ENCODE assay signal across 10 mouse cellular contexts in the genomic region with DNA sequence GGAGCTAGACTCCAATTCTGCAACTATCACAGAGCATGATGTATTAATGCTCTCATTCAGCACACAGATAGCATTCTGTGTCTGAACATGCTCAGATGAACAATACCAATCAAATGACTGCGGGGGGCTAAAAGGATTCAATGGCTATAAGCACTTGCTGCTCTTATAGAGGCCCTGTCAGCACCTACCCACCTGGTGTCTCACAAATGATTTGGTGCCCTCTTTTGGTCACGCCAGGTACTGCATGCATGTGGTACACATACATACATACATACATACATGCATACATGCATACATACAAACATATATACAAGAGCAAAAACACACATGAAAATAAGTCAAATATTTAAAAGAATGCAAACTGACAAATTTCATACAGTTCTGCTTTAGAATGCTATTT.
DNase-seq lines count a peak whose midpoint lies in the region; ATAC-seq and TF ChIP-seq lines count a peak whose summit lies in the region.
"Had no signal": no experiment of that assay in that cellular context is flagged by ENCODE, and none has a peak within 500 bp of the region (broad histone marks: within the 10 kb centered on the region; RNA-seq: fewer than 3 reads in every experiment).

No protein-coding gene starts in this region.

- H3K9me3 ChIP-seq in kidney, postnatal 0 days (replicated peaks; ENCODE audit: low read length), result 0 out of 2 replicates have a peak, but pooled peaks cover 5% of the 10 kb centered on the region
- H3K9me3 ChIP-seq in kidney, embryonic 16.5 days (ENCODE audit: low read length), result peaks cover 9% of the 10 kb centered on the region
- H3K9me3 ChIP-seq in ES-Bruce4 (replicated peaks; ENCODE audit: control insufficient read depth, insufficient read depth, low read length, poor library complexity, severe bottlenecking), result peaks cover 4% of the 10 kb centered on the region
- H3K9me3 ChIP-seq in hindbrain, embryonic 14.5 days (ENCODE audit: control insufficient read depth, low read length), result peaks cover 4% of the 10 kb centered on the region
- H3K9me3 ChIP-seq: embryonic facial prominence, embryonic 15.5 days; lung, embryonic 15.5 days had no signal

- no peak overlapping the region for H3K27ac ChIP-seq in kidney, postnatal 0 days
- no peak overlapping the region for H3K27ac ChIP-seq in kidney, embryonic 16.5 days (ENCODE audit: low read length)
- H3K27ac ChIP-seq in ES-Bruce4 (ENCODE audit: insufficient read depth, low read length), result no peak overlapping the region
- H3K27ac ChIP-seq in hindbrain, embryonic 14.5 days, result no peak overlapping the region
- H3K27ac ChIP-seq: embryonic facial prominence, embryonic 15.5 days; lung, embryonic 15.5 days had no signal

- TF ChIP-seq EP300 in ES-Bruce4 (IDR thresholded peaks at IDR 0.05; ENCODE audit: insufficient read depth, low read depth, low read length), result no peak

- no peaks in the 10 kb centered on the region for H3K27me3 ChIP-seq in kidney, postnatal 0 days (ENCODE audit: insufficient read depth, low read length)
- no peaks in the 10 kb centered on the region for H3K27me3 ChIP-seq in kidney, embryonic 16.5 days (ENCODE audit: insufficient read depth, low read length)
- H3K27me3 ChIP-seq in ES-Bruce4 (ENCODE audit: control insufficient read depth, insufficient read depth, low read length, poor library complexity, severe bottlenecking), result no peaks in the 10 kb centered on the region
- no peaks in the 10 kb centered on the region for H3K27me3 ChIP-seq in hindbrain, embryonic 14.5 days (ENCODE audit: control insufficient read depth, insufficient read depth, low read length)
- H3K27me3 ChIP-seq: embryonic facial prominence, embryonic 15.5 days; heart, embryonic 12.5 days; lung, embryonic 15.5 days had no signal

- DNase-seq in kidney, postnatal 0 days (ENCODE audit: low spot score), result no peak
- peak; percentile 49 for DNase-seq in A20 (ENCODE audit: low read depth, low spot score)
- DNase-seq in induced T-regulatory cell, adult 2 months (ENCODE audit: low read depth), result peak; percentile 50
- no peak for DNase-seq in layer of hippocampus, postnatal 36 days
- DNase-seq in hindbrain, embryonic 14.5 days (ENCODE audit: low spot score), result no peak

- 93% methylated on average over 2 of the region's 2 CpGs for WGBS in kidney, postnatal 0 days
- 97% methylated on average over 2 of the region's 2 CpGs for WGBS in kidney, embryonic 16.5 days
- 92% methylated on average over 2 of the region's 2 CpGs for WGBS in hindbrain, embryonic 14.5 days

- H3K4me3 ChIP-seq in kidney, postnatal 0 days (replicated peaks; ENCODE audit: low read depth, low read length), result no peak overlapping the region
- no peak overlapping the region for H3K4me3 ChIP-seq in kidney, embryonic 16.5 days (ENCODE audit: low read length)
- H3K4me3 ChIP-seq in ES-Bruce4 (ENCODE audit: low read depth, low read length), result no peak overlapping the region
- H3K4me3 ChIP-seq in hindbrain, embryonic 14.5 days (replicated peaks; ENCODE audit: low read length), result no peak overlapping the region
- H3K4me3 ChIP-seq: embryonic facial prominence, embryonic 15.5 days; heart, embryonic 12.5 days; lung, embryonic 15.5 days had no signal

- no peak overlapping the region for H3K4me2 ChIP-seq in kidney, postnatal 0 days (ENCODE audit: low read length)
- no peak overlapping the region for H3K4me2 ChIP-seq in kidney, embryonic 16.5 days (replicated peaks; ENCODE audit: low read depth, low read length)
- no peak overlapping the region for H3K4me2 ChIP-seq in hindbrain, embryonic 14.5 days (replicated peaks)
- H3K4me2 ChIP-seq: embryonic facial prominence, embryonic 15.5 days; heart, embryonic 12.5 days; lung, embryonic 15.5 days had no signal

- no peak for ATAC-seq in kidney, postnatal 0 days (replicated peaks; ENCODE audit: low FRiP score, low read depth)
- no peak for ATAC-seq in kidney, embryonic 16.5 days (ENCODE audit: low FRiP score, low TSS enrichment)
- ATAC-seq in hindbrain, embryonic 14.5 days (ENCODE audit: low FRiP score), result no peak

- peak; percentile 43; the same call in 1 of the 2 replicates for TF ChIP-seq CTCF in kidney, postnatal 0 days (IDR thresholded peaks at IDR 0.05; ENCODE audit: low read depth)
- peak; percentile 41 for TF ChIP-seq CTCF in ES-Bruce4 (IDR thresholded peaks at IDR 0.05; ENCODE audit: low read depth, low read length)

- no peaks in the 10 kb centered on the region for H3K4me1 ChIP-seq in kidney, postnatal 0 days (replicated peaks; ENCODE audit: insufficient read depth, low read length)
- no peaks in the 10 kb centered on the region for H3K4me1 ChIP-seq in kidney, embryonic 16.5 days (ENCODE audit: insufficient read depth, low read length)
- no peaks in the 10 kb centered on the region for H3K4me1 ChIP-seq in ES-Bruce4 (ENCODE audit: control insufficient read depth, insufficient read depth, low read length)
- H3K4me1 ChIP-seq in hindbrain, embryonic 14.5 days (replicated peaks; ENCODE audit: control insufficient read depth, insufficient read depth, low read length), result no peaks in the 10 kb centered on the region
- H3K4me1 ChIP-seq: embryonic facial prominence, embryonic 15.5 days; heart, embryonic 12.5 days; lung, embryonic 15.5 days had no signal

- H3K9ac ChIP-seq in kidney, postnatal 0 days (ENCODE audit: low read depth, low read length), result no peak overlapping the region
- H3K9ac ChIP-seq in kidney, embryonic 16.5 days (replicated peaks; ENCODE audit: low read length), result no peak overlapping the region
- no peak overlapping the region for H3K9ac ChIP-seq in ES-Bruce4 (ENCODE audit: low read depth, poor library complexity, severe bottlenecking)
- H3K9ac ChIP-seq in hindbrain, embryonic 14.5 days, result no peak overlapping the region
- H3K9ac ChIP-seq: embryonic facial prominence, embryonic 15.5 days; heart, embryonic 12.5 days; lung, embryonic 15.5 days had no signal

- no peak for TF ChIP-seq POLR2A in ES-Bruce4 (IDR thresholded peaks at IDR 0.05; ENCODE audit: insufficient read depth, low read length)

- no peaks in the 10 kb centered on the region for H3K36me3 ChIP-seq in kidney, postnatal 0 days (ENCODE audit: insufficient read depth, low read length)
- peaks cover 3% of the 10 kb centered on the region; the same call in 1 of the 2 replicates for H3K36me3 ChIP-seq in kidney, embryonic 16.5 days (ENCODE audit: insufficient read depth, low read length)
- H3K36me3 ChIP-seq in ES-Bruce4 (ENCODE audit: control insufficient read depth, insufficient read depth, low read length, poor library complexity, severe bottlenecking), result no peaks in the 10 kb centered on the region
- H3K36me3 ChIP-seq in hindbrain, embryonic 14.5 days (replicated peaks; ENCODE audit: control insufficient read depth, insufficient read depth), result no peaks in the 10 kb centered on the region
- H3K36me3 ChIP-seq: embryonic facial prominence, embryonic 15.5 days; heart, embryonic 12.5 days; lung, embryonic 15.5 days had no signal

Comparison
In these comparisons a context has a peak if more than half of its experiments do, and no peak if none do; other contexts are left out.
1. DNase-seq: peak in A20 (single experiment) and induced T-regulatory cell, adult 2 months (single experiment); none in kidney, postnatal 0 days (single experiment), layer of hippocampus, postnatal 36 days (0 of 2) and hindbrain, embryonic 14.5 days (single experiment).